Mouse (Mus musculus) stomach, postnatal 0 days (tissue): ENCODE results near the gene Arid4b.

Source experiments
- CTCF ChIP-seq: IDR thresholded peaks from 2 replicates; pipeline ENCODE4 v1.5.1; 2016; ENCODE audit warnings: antibody characterized with exemption, low read depth, mild to moderate bottlenecking, moderate library complexity
- EP300 ChIP-seq: optimal IDR thresholded peaks from 2 replicates; pipeline ENCODE3; 2016; ENCODE audit warnings: antibody characterized with exemption

DNA sequence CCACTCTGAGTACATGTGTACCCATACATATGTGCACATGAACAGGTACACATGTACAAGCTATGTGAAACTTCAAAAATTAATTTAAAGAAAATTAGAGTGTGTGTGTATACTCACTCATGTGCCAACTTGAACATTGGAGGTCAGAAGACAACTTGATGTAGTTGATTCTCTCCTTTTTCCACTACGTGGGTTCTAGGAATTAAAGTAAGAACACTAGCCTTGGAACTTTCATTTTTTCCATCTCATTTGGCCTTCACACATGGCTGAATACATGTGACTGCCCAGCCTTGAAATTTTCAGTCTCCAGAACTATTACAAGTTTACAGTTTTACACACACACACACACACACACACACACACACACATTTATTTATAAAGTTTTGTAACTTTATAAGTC, 6.3 kb downstream of the Arid4b start:
- TF ChIP-seq EP300: no peak
- no peak for TF ChIP-seq CTCF
